Mouse (Mus musculus): ENCODE data around the gene Tnpo1.
"Not testable (repeated sequence)": the region's sequence is repeated elsewhere in the genome, so short reads cannot be mapped to it uniquely, and the experiment has no call there.

Gene Tnpo1

DNA sequence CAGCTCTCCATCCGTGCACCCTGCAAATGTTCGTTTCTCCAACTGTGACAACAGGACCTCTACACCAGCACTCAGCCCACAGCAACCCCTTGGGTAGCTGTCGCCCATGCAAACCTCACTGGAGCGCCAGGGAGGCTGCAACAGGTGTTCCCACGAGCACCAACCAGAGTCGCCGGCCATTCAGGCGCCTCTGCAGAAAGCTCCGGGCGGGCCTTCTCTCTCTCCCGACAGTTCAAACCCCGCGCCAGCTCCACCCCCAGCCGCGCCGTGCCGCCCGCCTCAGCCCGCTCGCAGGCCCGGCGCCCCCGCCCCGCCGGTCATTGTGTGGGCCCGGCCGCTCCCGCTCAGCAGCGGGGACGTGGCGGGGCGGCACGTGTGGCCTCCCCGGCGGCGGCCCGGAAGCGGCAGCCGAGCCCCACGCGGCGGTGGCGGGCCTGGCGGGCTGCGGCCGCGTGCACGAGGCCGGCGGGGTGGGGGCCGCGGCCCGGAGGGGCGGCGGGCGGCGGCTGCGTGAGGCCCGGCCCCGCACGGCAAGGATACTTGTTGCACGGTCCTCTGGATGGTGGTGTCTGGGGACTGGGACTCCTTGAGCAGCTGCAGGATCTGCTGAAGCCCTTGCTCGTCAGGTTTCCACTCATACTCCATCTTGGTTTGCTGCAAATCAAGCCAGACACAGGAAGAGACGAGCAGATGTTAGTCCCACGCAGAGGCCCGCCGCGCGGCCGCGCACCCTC lies 35.9 kb downstream of the Tnpo1 start:
- no peak for DNase-seq (ENCODE audit: low read depth)

GRCm38 (mm10) chr13:98889211-98889610 lies 37.0 kb downstream of the Tnpo1 start:
- no peak for DNase-seq (ENCODE audit: low read depth)

GRCm38 (mm10) chr13:98883774-98884173 lies 42.4 kb downstream of the Tnpo1 start:
- no peak for DNase-seq (ENCODE audit: low read depth)

DNA sequence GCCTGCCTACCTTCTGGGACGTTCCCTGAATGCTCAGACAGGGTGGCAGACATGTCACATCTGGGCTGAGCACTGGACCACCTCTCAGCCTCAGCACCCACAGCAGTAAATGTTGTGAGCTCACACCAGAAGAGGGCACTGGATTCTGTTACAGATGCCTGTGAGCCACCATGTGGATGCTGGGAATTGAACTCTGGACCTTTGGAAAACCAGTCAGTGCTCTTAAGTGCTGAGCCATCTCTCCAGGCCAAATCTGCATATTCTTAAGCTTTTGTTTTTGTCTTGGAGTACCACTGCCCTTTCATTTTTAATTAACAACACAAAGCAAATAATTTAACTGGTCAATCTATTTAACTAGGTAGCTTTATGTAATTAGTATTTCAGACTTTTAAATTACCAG lies 44.2 kb downstream of the Tnpo1 start:
- no peak for DNase-seq (ENCODE audit: low read depth)

DNA sequence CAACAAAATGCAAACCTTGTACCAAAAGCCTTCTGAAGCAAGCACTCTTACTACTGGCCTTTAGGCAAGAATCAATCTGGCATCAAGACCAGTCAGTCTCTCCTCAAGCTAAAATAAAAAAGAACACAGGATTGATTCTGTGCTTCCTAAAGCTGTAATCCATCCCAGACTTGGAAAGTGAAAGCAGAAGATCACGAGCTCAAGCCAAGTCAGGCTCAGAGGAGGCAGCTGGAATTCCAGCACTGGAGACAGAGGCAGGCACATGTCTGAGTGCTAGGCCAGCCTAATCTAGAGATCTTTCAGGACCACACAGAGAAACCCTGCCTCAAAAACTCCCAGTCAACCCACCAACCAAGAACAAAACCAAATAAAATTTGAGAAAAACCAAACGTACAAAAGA lies 45.8 kb downstream of the Tnpo1 start:
- no peak for DNase-seq (ENCODE audit: low read depth)

DNA sequence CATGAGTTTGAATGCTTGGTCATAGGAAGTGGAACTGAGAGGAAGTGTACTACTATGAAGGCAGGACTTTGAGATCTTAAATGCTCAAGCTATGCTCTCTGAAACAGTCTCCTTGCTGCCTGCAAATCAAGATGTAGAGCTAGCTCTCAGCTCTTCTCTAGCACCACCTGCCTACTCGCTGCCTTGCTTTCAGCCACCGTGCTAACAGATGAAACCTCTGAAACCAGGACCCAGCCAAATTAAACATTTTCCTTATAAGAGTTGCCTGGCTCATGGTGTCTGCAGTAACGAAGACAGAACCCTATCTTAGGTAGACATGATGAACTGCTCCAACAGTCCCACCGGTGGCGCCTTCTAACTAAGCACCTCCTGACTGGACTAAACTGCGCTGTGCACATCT lies 46.8 kb downstream of the Tnpo1 start:
- no peak for DNase-seq (ENCODE audit: low read depth)

DNA sequence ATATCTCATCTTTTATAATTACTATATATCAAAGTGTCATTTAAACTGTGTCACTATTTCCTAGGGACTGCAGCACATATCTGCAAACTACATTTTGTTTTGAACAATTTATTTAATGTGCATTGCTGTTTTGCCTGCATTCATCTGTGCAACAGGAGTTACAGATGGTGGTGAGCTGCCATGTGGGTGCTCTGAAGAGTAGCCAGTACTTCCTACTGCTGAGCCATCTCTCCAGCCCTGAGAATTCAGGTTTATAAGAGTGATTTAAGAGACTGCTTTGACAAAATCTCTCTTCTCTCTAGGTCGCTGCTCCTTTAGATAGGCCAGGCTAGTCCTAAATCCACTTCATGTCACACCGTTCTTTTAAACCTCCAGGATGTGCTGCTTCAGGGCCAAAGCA lies 49.0 kb downstream of the Tnpo1 start:
- DNase-seq (ENCODE audit: low read depth), result no peak

GRCm38 (mm10) chr13:98874727-98875126 lies 51.5 kb downstream of the Tnpo1 start:
- DNase-seq (ENCODE audit: low read depth), result no peak

- DNase-seq (ENCODE audit: low read depth), result no peak
These were observed 53.8 kb downstream of the Tnpo1 start for GRCm38 (mm10) chr13:98872273-98872847.

- DNase-seq (ENCODE audit: low read depth), result no peak
These were observed 54.9 kb downstream of the Tnpo1 start for GRCm38 (mm10) chr13:98871263-98871662.

DNA sequence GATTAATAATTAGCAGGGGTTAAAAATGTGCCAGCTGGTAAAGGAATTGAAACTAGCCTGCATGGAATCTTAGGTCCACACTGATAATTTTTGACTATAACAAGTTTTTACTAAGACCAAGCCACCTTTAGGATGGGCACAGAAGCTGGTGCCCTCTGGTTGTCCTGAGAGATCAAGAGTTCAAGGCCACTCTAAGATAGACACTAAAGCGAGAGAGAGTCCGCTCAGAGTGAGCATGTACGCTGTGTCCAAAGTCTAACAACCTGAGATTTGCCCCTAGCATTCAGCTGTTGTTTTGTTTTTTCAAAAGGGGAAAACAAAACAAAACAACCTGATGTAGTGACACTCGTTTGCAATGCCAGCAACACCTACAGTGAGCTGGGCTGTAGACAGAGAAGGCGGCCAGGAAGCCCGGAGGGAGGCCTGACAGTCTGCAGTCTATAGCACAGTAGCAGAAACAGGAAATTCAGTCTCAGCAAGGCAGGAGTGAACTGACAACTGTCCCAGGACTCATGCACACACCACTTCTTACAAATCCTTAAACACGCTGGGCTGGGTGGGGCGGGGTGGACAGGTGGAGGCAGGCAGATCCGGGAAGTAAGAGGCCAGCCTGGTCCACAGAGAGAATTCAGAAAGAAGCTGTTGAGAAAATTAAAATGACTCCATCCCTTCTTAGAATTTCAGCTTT lies 57.8 kb downstream of the Tnpo1 start:
- DNase-seq (ENCODE audit: low read depth), result no peak

DNA sequence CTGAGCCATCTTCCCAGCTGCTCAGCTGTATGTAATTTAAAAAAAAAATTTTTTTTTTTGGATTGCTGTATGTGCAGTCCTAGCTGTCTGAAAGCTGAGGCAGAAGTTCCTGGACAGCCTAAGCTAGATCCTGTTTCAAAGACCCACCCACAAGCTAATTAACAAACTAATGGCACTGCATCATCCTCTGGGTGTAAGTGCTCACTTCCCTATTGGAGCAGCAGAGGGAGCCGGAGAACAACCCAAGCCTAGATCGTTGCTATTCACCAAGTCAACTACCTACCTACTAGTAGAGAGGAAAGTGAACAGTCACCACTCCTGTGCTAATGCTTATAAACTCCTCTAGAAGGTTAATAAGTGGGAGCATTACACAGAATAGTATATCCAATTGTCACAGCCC lies 58.4 kb downstream of the Tnpo1 start:
- peak; percentile 52 for DNase-seq (ENCODE audit: low read depth)

DNA sequence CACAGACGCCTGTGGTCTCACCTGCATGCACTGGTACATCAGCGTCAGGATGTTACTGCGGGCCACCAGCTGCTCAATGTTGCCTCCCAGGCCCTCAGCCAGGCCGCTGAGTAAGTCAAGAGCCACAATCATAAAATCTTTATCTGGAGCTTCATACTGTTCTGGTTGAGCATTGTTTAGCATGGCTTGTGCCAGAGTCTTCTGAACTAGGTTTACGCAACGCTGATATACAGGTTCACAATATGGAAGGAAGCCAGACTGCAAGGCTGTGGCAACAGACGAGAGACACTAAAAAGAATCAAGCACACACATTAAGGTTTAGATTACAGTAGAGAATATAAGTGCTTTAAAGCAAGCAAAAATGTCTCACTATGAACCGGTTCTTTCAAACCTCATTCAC lies 70.9 kb downstream of the Tnpo1 start:
- DNase-seq (ENCODE audit: low read depth), result no peak

- DNase-seq (ENCODE audit: low read depth), result no peak
These were observed 80.4 kb downstream of the Tnpo1 start for GRCm38 (mm10) chr13:98845794-98846193.

DNA sequence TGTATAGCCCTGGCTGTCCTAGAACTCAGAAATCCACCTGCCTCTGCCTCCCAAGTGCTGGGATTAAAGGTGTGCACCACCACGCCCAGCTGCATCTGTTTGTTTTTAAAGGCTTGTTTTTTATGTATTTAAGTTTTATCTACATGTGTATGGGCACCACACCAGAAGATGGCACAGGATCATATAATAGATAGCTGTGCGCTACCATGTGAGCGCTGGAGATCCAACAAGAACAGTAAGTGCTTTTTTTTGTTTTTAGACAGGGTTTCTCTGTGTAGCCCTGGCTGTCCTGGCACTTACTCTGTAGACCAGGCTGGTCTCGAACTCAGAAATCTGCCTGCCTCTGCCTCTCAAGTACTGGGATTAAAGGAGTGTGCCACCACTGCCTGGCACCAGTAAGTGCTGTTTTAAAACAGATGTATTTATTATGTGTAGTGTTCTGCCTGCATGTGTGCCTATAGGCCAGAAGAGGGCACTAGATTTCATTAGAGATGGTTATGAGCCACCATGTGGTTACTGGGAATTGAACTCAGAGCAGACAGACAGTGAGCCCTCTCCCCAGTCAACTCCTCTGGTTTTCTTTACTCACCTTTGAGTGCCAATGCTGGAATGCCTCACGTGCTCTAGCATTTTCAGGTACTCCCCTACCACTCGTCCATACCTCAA lies 89.6 kb downstream of the Tnpo1 start:
- no peak for DNase-seq (ENCODE audit: low read depth)

- DNase-seq (ENCODE audit: low read depth), result peak; percentile 50
These were observed 90.4 kb downstream of the Tnpo1 start for GRCm38 (mm10) chr13:98835740-98836139.

DNA sequence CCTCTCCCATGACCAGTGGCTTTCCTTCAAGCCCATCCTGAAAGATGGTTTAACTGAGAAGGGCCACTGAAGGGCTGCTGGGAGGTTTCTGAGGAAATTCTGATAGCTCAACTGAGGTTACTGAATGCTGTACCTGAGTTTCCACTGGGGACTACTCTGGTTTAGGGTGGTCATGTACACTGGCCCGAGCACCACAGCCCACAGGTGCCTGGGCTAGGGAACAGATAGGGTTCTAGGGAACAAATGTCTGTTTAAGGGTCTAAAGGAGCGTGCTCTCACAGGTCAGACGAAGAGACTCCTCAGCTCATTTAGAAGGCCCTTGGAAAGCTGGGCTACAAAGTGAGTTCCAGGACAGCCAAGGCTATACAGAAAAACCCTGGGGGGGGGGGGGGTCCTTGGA lies 91.5 kb downstream of the Tnpo1 start:
- DNase-seq (ENCODE audit: low read depth), result no peak

GRCm38 (mm10) chr13:98834199-98834598 lies 92.0 kb downstream of the Tnpo1 start:
- DNase-seq (ENCODE audit: low read depth), result no peak

GRCm38 (mm10) chr13:98832451-98833450 lies 93.4 kb downstream of the Tnpo1 start:
- DNase-seq (ENCODE audit: low read depth), result no peak

DNA sequence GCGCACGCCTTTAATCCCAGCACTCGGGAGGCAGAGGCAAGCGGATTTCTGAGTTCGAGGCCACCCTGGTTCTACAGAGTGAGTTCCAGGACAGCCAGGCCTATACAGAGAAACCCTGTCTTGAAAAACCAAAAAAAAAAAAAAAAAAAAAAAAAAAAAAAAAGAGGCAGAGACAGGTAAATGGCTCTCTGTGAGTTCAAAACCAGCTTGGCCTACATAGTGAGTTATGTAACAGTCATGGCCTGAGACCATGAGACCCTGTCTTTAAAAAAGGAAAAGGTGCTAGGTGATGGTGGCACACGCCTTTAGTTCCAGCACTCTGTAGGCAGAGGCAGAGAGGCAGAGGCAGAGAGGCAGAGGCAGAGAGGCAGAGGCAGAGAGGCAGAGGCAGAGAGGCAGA lies 97.2 kb downstream of the Tnpo1 start:
- not testable (repeated sequence) for DNase-seq (ENCODE audit: low read depth)

- no peak for DNase-seq (ENCODE audit: low read depth)
These were observed 100.6 kb downstream of the Tnpo1 start for GRCm38 (mm10) chr13:98825574-98825973.

GRCm38 (mm10) chr13:98819094-98819493 lies 107.1 kb downstream of the Tnpo1 start:
- DNase-seq (ENCODE audit: low read depth), result no peak
